Mouse (Mus musculus) liver, embryonic 11.5 days (tissue): ENCODE data around the gene Sh3gl3. TPM values are rescaled to one million over a fixed set of nuclear protein-coding genes. Genes with fewer than 3 reads are reported as not detected.

Source experiments
- ATAC-seq: fragments of 200-750 bp; cut with Nextera tagmentation; replicated peaks from 2 replicates; pipeline ENCODE4 v1.8.0; 2017; ENCODE audit warnings: moderate number of reproducible peaks, mild to moderate bottlenecking, moderate TSS enrichment, moderate library complexity; ENCODE audit not compliant: low FRiP score
- DNase-seq: peaks from one replicate; pipeline ENCODE4 v3.0.0-alpha.2; 2017; ENCODE audit warnings: low spot score
- H3K27ac ChIP-seq: fragments of 300-500 bp; sonication (generic); 2 replicates; pipeline ENCODE4 v1.5.1; 2014; ENCODE audit warnings: mild to moderate bottlenecking, low read depth, low read length, control low read depth
- H3K27me3 ChIP-seq: fragments of 300-500 bp; sonication (generic); replicated peaks from 2 replicates; pipeline ENCODE4 v1.6.1; 2014; ENCODE audit warnings: low read length, mixed read lengths; ENCODE audit not compliant: control insufficient read depth, insufficient read depth
- H3K36me3 ChIP-seq: fragments of 300-500 bp; sonication (generic); 2 replicates; pipeline ENCODE4 v1.6.1; 2014; ENCODE audit warnings: mild to moderate bottlenecking, low read length, moderate library complexity, mixed read lengths; ENCODE audit not compliant: control insufficient read depth, insufficient read depth
- H3K4me1 ChIP-seq: fragments of 300-500 bp; sonication (generic); replicated peaks from 2 replicates; pipeline ENCODE4 v1.6.1; 2014; ENCODE audit warnings: low read length, mixed read lengths; ENCODE audit not compliant: control insufficient read depth, insufficient read depth
- H3K4me2 ChIP-seq: fragments of 300-500 bp; sonication (generic); 2 replicates; pipeline ENCODE4 v1.6.1; 2014; ENCODE audit warnings: mild to moderate bottlenecking, control low read depth, moderate library complexity
- H3K4me3 ChIP-seq: fragments of 300-500 bp; sonication (generic); 2 replicates; pipeline ENCODE4 v1.5.1; 2014; ENCODE audit warnings: low read depth, low read length, control low read depth
- H3K9ac ChIP-seq: fragments of 300-500 bp; sonication (generic); 2 replicates; pipeline ENCODE4 v1.6.1; 2014; ENCODE audit warnings: low read depth, low read length, control low read depth
- H3K9me3 ChIP-seq: fragments of 300-500 bp; sonication (generic); 2 replicates; pipeline ENCODE4 v1.6.1; 2016; ENCODE audit warnings: low read length, inconsistent platforms, mixed read lengths; ENCODE audit not compliant: control insufficient read depth
- WGBS: fragments of 180-500 bp; shearing (Covaris S2); extraction: QIAGEN DNeasy Blood & Tissue Kit; methylation state at CpG from one replicate; pipeline ENCODE4 v1.1.7; 2014; 5-methylcytosine and 5-hydroxymethylcytosine counted together
- polyA plus RNA-seq: library from polyadenylated mRNA; unstranded; fragments of >200 nt; fragmentation: Nextera tagmentation; extraction: Ambion mirVana; gene quantifications from 2 replicates; pipeline ENCODE4 v1.2.1, GENCODE M21; 2014

Gene Sh3gl3
- polyA plus RNA-seq, 1 experiment from 2014 or later, result 4.9 TPM

- DNase-seq (no peak), ATAC-seq (no peak)
- Histone ChIP-seq H3K9ac (no peak overlapping the region), H3K36me3 (no peaks in the 10 kb centered on the region), H3K9me3 (no peaks in the 10 kb centered on the region), H3K4me1 (no peaks in the 10 kb centered on the region), H3K4me2 (no peak overlapping the region), H3K27me3 (peaks cover 20% of the 10 kb centered on the region), H3K4me3 (no peak overlapping the region), H3K27ac (no peak overlapping the region)
- 30% methylated on average over 8 of the region's 8 CpGs for WGBS
Measured at GRCm38 (mm10) chr7:82341476-82341875, 167.8 kb downstream of the Sh3gl3 start.

- Histone ChIP-seq H3K4me2 (no peak overlapping the region), H3K4me1 (no peaks in the 10 kb centered on the region), H3K27me3 (no peaks in the 10 kb centered on the region), H3K9me3 (no peaks in the 10 kb centered on the region), H3K27ac (no peak overlapping the region), H3K9ac (no peak overlapping the region), H3K36me3 (no peaks in the 10 kb centered on the region), H3K4me3 (no peak overlapping the region)
- DNase-seq, result no peak
- ATAC-seq, result no peak
- 67% methylated on average over 2 of the region's 2 CpGs for WGBS
Measured at GRCm38 (mm10) chr7:82346706-82347105, 173.1 kb downstream of the Sh3gl3 start.

GRCm38 (mm10) chr7:82349796-82350195 lies 176.2 kb downstream of the Sh3gl3 start:
- no peak overlapping the region for H3K4me2 ChIP-seq
- no peaks in the 10 kb centered on the region for H3K9me3 ChIP-seq
- 74% methylated on average over 7 of the region's 7 CpGs for WGBS
- H3K9ac ChIP-seq, result no peak overlapping the region
- DNase-seq, result no peak
- no peaks in the 10 kb centered on the region for H3K4me1 ChIP-seq
- H3K4me3 ChIP-seq, result no peak overlapping the region
- no peaks in the 10 kb centered on the region for H3K36me3 ChIP-seq
- H3K27me3 ChIP-seq, result no peaks in the 10 kb centered on the region
- ATAC-seq, result no peak
- H3K27ac ChIP-seq, result no peak overlapping the region

- ATAC-seq (no peak), DNase-seq (no peak)
- no peaks in the 10 kb centered on the region for H3K9me3 ChIP-seq
- H3K4me3 ChIP-seq, result no peak overlapping the region
- 68% methylated on average over 3 of the region's 3 CpGs for WGBS
- H3K4me1 ChIP-seq, result no peaks in the 10 kb centered on the region
- H3K4me2 ChIP-seq, result no peak overlapping the region
- H3K27me3 ChIP-seq, result no peaks in the 10 kb centered on the region
- H3K27ac ChIP-seq, result no peak overlapping the region
- H3K36me3 ChIP-seq, result no peaks in the 10 kb centered on the region
- no peak overlapping the region for H3K9ac ChIP-seq
Measured at GRCm38 (mm10) chr7:82350421-82350820, 176.8 kb downstream of the Sh3gl3 start.

Other genes starting within 250 kb of the Sh3gl3 start
- 5.0 and 5.9 TPM in 2 replicates for gene Hdgfl3, start 239.4 kb upstream of the Sh3gl3 start, polyA plus RNA-seq
- gene Bnc1, start 181.5 kb upstream of the Sh3gl3 start, polyA plus RNA-seq, result 5.1 and 7.0 TPM in 2 replicates
- gene Adamtsl3, start 161.9 kb downstream of the Sh3gl3 start, polyA plus RNA-seq, result 0.35 and 0.37 TPM in 2 replicates